Mouse (Mus musculus) spleen, adult 2 months (tissue): ENCODE results near the gene Etv6. TPM values are rescaled to one million over a fixed set of nuclear protein-coding genes. Genes with fewer than 3 reads are reported as not detected.

Source experiments
- DNase-seq, 2 experiments: peaks; one replicate each; pipeline versions ENCODE4 v3.0.0 to v3.0.0-alpha.2; 2012 to 2021; ENCODE audit warnings: low spot score in 2 of 2, low read depth in 1 of 2
- H3K27ac ChIP-seq: fragments of 200-500 bp; 2 replicates; pipeline ENCODE4 v1.5.1; 2012; ENCODE audit warnings: low read length, inconsistent platforms; ENCODE audit not compliant: insufficient read depth
- H3K27me3 ChIP-seq: fragments of 200-500 bp; 2 replicates; pipeline ENCODE4 v1.6.1; 2012; ENCODE audit warnings: mild to moderate bottlenecking, moderate library complexity, low read length, inconsistent platforms; ENCODE audit not compliant: control insufficient read depth, insufficient read depth
- H3K36me3 ChIP-seq: fragments of 200-500 bp; 2 replicates; pipeline ENCODE4 v1.6.1; 2012; ENCODE audit warnings: mild to moderate bottlenecking, low read length, inconsistent platforms; ENCODE audit not compliant: control insufficient read depth, insufficient read depth
- H3K4me1 ChIP-seq: fragments of 200-500 bp; 2 replicates; pipeline ENCODE4 v1.6.1; 2011; ENCODE audit warnings: inconsistent platforms; ENCODE audit not compliant: control insufficient read depth, insufficient read depth, insufficient read length
- H3K4me3 ChIP-seq: fragments of 200-500 bp; 2 replicates; pipeline ENCODE4 v1.5.1; 2011; ENCODE audit warnings: mild to moderate bottlenecking, inconsistent platforms; ENCODE audit not compliant: insufficient read depth, insufficient read length; ENCODE audit errors: extremely low read depth
- CTCF ChIP-seq: fragments of 200-500 bp; IDR thresholded peaks from 2 replicates; pipeline ENCODE4 v1.5.1; 2011; ENCODE audit warnings: mild to moderate bottlenecking, inconsistent platforms; ENCODE audit not compliant: insufficient read depth, insufficient read length, insufficient replicate concordance; ENCODE audit errors: extremely low read depth
- POLR2A ChIP-seq: fragments of 200-500 bp; IDR thresholded peaks from 2 replicates; pipeline ENCODE4 v1.6.1; 2011; ENCODE audit warnings: low read depth, low read length, inconsistent platforms
- WGBS: fragments of 180-500 bp; shearing (Covaris S2); methylation state at CpG from one replicate; pipeline ENCODE4 v1.1.7; 2018; 5-methylcytosine and 5-hydroxymethylcytosine counted together
- polyA plus RNA-seq: library from polyadenylated mRNA; depleted of rRNA; stranded (reverse); fragments of >200 nt; gene quantifications from 2 replicates; pipeline ENCODE4 v1.2.3, GENCODE M21; 2012

Etv6 gene
- polyA plus RNA-seq, 1 experiment = 21.6 TPM

DNA sequence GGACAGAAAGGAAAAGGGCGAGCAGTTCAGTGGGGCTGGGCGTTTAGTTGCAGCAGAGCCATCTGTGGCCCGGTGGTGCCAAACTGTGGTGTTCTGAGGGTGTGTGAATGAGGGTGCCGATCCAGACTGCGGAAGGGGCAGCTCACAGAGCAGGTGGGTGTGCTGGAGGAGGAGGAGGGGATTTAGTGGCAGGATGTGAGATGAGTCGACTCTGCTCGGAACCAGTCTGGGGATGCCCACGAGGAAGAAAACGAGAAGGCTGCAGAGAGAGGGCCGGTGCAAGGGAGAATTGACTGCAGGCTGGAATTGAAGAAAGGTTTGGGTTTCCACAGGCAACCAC is 24.0 kb downstream of the Etv6 start:
- WGBS = 36% methylated on average over 10 of the region's 10 CpGs
- H3K27me3 ChIP-seq = no peaks in the 10 kb centered on the region
- TF ChIP-seq POLR2A (no peak), CTCF (no peak)
- no peaks in the 10 kb centered on the region for H3K36me3 ChIP-seq
- peaks cover 5% of the 10 kb centered on the region; the same call in 1 of the 2 replicates for H3K4me1 ChIP-seq
- no peak for DNase-seq
- H3K27ac ChIP-seq = no peak overlapping the region
- no peak overlapping the region for H3K4me3 ChIP-seq

DNA sequence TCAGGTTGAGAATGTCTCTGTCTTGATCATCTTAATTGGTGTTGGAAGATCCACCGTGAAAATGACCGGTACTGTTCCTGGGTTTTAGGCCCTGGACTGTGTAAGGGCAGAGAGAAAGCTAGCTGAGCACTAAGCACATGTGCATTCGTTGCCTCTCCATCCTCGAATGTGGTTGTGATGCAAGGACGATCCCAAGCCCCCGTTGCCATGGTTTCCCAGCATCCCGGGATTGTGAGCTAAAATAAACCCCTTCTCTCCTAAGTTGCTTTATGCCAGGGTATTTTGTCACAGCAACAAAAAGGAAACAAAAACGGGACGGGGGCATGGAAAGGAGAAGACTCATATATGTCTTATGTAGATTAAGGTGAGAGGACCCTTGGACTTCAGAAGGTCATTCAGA is 24.5 kb downstream of the Etv6 start:
- H3K4me1 ChIP-seq = peaks cover 9% of the 10 kb centered on the region; the same call in 1 of the 2 replicates
- TF ChIP-seq CTCF (no peak), POLR2A (no peak)
- H3K4me3 ChIP-seq = no peak overlapping the region
- H3K27ac ChIP-seq = no peak overlapping the region
- H3K36me3 ChIP-seq = no peaks in the 10 kb centered on the region
- WGBS = 67% methylated on average over 9 of the region's 9 CpGs
- H3K27me3 ChIP-seq = no peaks in the 10 kb centered on the region
- no peak for DNase-seq

DNA sequence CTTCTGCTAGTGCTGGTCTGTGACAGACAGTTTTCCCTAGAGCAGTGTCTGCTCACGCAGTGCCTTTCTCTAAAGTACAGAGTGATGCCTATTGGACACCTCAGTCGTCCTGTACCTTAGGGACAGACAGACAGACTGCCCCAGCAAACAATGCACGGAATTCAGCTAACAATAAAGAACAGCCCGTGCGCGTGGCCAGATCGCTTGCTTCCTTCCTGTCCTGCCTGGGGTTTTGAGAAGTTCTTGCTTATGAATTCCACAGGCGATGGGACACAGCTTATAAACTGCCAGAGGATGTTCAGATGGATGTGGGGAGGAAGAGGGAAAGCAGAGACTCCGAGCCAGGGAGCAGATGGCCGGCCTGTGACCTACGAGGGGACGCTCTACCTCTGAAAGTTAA is 25.3 kb downstream of the Etv6 start:
- no peaks in the 10 kb centered on the region for H3K36me3 ChIP-seq
- H3K4me3 ChIP-seq = no peak overlapping the region
- 51% methylated on average over 12 of the region's 12 CpGs for WGBS
- no peak overlapping the region for H3K27ac ChIP-seq
- H3K4me1 ChIP-seq = peaks cover 9% of the 10 kb centered on the region; the same call in 1 of the 2 replicates
- no peaks in the 10 kb centered on the region for H3K27me3 ChIP-seq
- no peak for TF ChIP-seq POLR2A
- TF ChIP-seq CTCF = no peak
- no peak for DNase-seq

DNA sequence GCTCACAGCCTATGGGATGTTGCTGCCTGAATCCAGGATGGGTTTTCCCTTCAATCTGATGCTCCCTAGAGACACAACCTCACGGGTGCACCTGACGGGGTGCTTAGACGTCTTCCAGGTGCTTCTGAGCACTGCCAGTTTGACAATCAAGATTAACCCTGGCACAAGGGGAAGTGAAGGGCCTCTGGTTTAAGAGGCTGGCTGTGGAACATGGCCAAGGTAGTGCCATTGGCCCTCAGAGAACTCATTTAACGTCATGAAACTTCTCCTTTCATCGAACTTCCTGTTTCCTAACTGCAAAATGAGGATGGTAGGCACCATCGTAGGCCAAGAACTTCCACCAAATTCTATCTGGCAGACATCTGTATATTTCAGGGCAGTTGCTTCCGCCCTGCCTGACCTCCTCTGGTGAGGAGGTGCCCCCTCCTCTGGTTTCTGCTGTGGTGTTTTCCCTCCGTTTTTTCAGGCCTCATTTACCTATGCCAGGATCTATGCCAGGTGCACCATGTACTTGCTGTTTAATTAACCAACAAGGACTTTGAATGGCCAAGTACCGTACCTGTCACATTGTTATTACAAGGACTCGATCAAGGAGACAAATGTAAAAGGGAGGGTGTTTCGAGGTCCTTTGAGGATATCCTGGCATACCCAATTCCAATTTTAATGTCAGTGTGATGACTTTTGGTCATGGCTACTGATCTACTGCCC is 29.7 kb downstream of the Etv6 start:
- peak in 1 of 2 experiments; percentile 28 for DNase-seq
- WGBS = 36% methylated on average over 11 of the region's 11 CpGs
- H3K4me3 ChIP-seq = no peak overlapping the region
- H3K27ac ChIP-seq = 0 out of 2 replicates have a peak overlapping the region, but pooled peaks have one; percentile 27
- H3K4me1 ChIP-seq = peaks cover 5% of the 10 kb centered on the region; the same call in 1 of the 2 replicates
- H3K36me3 ChIP-seq = no peaks in the 10 kb centered on the region
- no peaks in the 10 kb centered on the region for H3K27me3 ChIP-seq
- TF ChIP-seq POLR2A (no peak), CTCF (no peak)

DNA sequence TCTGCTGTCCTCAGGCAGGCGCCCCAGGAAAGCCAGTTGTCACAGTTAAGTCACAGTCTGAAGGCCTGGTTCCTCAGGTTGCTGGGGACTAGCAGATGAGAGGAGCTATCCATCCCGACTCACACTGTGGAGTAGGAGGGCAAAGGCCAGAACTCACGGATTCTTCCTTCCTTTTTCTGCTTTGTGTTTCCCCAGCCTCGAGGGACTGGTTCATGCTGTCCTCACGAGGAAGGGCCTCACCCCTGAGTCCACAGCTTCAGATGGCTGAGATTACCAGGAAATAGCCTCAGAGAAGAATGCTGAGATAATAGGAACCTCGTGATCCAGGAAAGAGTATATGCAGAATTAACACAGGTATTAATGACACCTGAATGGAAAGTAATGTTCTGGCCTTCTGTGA is 30.6 kb downstream of the Etv6 start:
- Histone ChIP-seq H3K36me3 (no peaks in the 10 kb centered on the region), H3K27ac (peak overlapping the region; percentile 10; the same call in 1 of the 2 replicates), H3K4me1 (peaks cover 5% of the 10 kb centered on the region; the same call in 1 of the 2 replicates), H3K27me3 (no peaks in the 10 kb centered on the region), H3K4me3 (no peak overlapping the region)
- 57% methylated on average over 6 of the region's 6 CpGs for WGBS
- no peak for DNase-seq
- TF ChIP-seq POLR2A = no peak
- TF ChIP-seq CTCF = no peak

DNA sequence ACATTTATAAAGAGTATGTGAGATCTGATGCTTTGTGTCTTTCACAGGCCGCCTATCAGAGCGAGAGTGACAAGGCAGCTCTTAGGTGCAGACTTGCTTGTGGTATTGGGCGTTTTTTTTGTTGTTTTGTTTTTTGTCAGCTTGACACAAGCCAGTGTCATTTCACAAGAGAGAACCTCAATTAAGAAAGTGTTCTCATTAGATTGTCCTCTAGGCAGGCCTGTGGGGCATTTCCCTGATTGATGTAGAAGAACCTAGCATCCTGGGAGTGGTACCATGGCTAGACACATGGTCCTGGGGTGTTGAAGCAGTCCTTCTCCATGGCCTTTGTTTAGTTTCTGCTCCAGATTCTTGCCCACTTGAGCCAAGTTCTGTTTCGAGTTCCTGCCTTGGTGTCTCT is 31.5 kb downstream of the Etv6 start:
- DNase-seq = no peak
- H3K36me3 ChIP-seq = no peaks in the 10 kb centered on the region
- TF ChIP-seq POLR2A (no peak), CTCF (no peak)
- no peak overlapping the region for H3K27ac ChIP-seq
- peaks cover 6% of the 10 kb centered on the region; the same call in 1 of the 2 replicates for H3K4me1 ChIP-seq
- H3K4me3 ChIP-seq = no peak overlapping the region
- 82% methylated on average over 4 of the region's 4 CpGs for WGBS
- H3K27me3 ChIP-seq = no peaks in the 10 kb centered on the region

DNA sequence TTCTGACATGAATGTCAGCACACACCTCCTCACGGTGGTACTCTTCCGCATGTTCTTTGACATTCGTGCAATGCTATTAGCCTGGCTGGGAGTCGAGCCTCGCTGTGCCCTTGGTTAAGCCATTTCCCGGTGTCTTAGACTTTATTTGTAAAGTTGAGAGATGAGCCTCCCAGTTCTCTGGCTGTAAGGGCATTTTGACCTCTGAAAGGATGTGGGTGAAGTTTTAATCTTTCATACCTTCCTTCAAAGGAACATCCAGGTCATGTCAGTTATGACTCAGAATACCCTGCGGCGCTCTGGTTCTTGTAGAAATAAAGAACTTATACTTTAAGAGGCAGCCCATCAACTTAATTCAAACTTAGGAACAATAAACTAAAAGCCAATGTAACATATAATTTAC is 32.0 kb downstream of the Etv6 start:
- WGBS = 87% methylated on average over 8 of the region's 8 CpGs
- Histone ChIP-seq H3K27me3 (no peaks in the 10 kb centered on the region), H3K4me1 (peaks cover 7% of the 10 kb centered on the region; the same call in 1 of the 2 replicates), H3K4me3 (no peak overlapping the region), H3K36me3 (no peaks in the 10 kb centered on the region), H3K27ac (no peak overlapping the region; the same call in 1 of the 2 replicates)
- no peak for DNase-seq
- TF ChIP-seq CTCF (no peak), POLR2A (no peak)
